Mouse (Mus musculus): ENCODE data around the gene Golph3l. TPM values are rescaled to one million over a fixed set of nuclear protein-coding genes. Genes with fewer than 3 reads are reported as not detected.

Gene Golph3l
- polyA plus RNA-seq, 1 experiment from 2014 or later = 27.6 TPM

GRCm38 (mm10) chr3:95629755-95630154 lies 41.0 kb downstream of the Golph3l start:
- Histone ChIP-seq H3K9ac (ENCODE audit: low read depth, low read length) (no peak overlapping the region), H3K9me3 (ENCODE audit: control insufficient read depth) (no peaks in the 10 kb centered on the region), H3K27me3 (replicated peaks; ENCODE audit: control insufficient read depth, insufficient read depth, low read length) (no peaks in the 10 kb centered on the region), H3K4me2 (replicated peaks; ENCODE audit: low read depth) (no peak overlapping the region), H3K27ac (ENCODE audit: low read depth, low read length) (no peak overlapping the region), H3K4me3 (ENCODE audit: low read depth, low read length) (no peak overlapping the region), H3K4me1 (replicated peaks; ENCODE audit: control insufficient read depth, insufficient read depth, low read length) (no peaks in the 10 kb centered on the region), H3K36me3 (ENCODE audit: control insufficient read depth, insufficient read depth) (peaks cover 71% of the 10 kb centered on the region)
- ATAC-seq = no peak
- WGBS = 72% methylated on average over 4 of the region's 4 CpGs
- TF ChIP-seq CTCF (IDR thresholded peaks at IDR 0.05; ENCODE audit: low read depth) = no peak

GRCm38 (mm10) chr3:95630856-95631255 lies 42.1 kb downstream of the Golph3l start:
- no peak overlapping the region for H3K9ac ChIP-seq (ENCODE audit: low read depth, low read length)
- H3K27me3 ChIP-seq (replicated peaks; ENCODE audit: control insufficient read depth, insufficient read depth, low read length) = no peaks in the 10 kb centered on the region
- no peaks in the 10 kb centered on the region for H3K9me3 ChIP-seq (ENCODE audit: control insufficient read depth)
- peaks cover 79% of the 10 kb centered on the region for H3K36me3 ChIP-seq (ENCODE audit: control insufficient read depth, insufficient read depth)
- ATAC-seq = no peak
- H3K4me1 ChIP-seq (replicated peaks; ENCODE audit: control insufficient read depth, insufficient read depth, low read length) = no peaks in the 10 kb centered on the region
- no peak for TF ChIP-seq CTCF (IDR thresholded peaks at IDR 0.05; ENCODE audit: low read depth)
- H3K4me2 ChIP-seq (replicated peaks; ENCODE audit: low read depth) = no peak overlapping the region
- WGBS = 71% methylated on average over 3 of the region's 3 CpGs
- H3K4me3 ChIP-seq (ENCODE audit: low read depth, low read length) = no peak overlapping the region
- H3K27ac ChIP-seq (ENCODE audit: low read depth, low read length) = no peak overlapping the region

- Histone ChIP-seq H3K27ac (ENCODE audit: low read depth, low read length) (no peak overlapping the region), H3K36me3 (ENCODE audit: control insufficient read depth, insufficient read depth) (peaks cover 79% of the 10 kb centered on the region)
Measured at GRCm38 (mm10) chr3:95631304-95631703, 42.6 kb downstream of the Golph3l start.

DNA sequence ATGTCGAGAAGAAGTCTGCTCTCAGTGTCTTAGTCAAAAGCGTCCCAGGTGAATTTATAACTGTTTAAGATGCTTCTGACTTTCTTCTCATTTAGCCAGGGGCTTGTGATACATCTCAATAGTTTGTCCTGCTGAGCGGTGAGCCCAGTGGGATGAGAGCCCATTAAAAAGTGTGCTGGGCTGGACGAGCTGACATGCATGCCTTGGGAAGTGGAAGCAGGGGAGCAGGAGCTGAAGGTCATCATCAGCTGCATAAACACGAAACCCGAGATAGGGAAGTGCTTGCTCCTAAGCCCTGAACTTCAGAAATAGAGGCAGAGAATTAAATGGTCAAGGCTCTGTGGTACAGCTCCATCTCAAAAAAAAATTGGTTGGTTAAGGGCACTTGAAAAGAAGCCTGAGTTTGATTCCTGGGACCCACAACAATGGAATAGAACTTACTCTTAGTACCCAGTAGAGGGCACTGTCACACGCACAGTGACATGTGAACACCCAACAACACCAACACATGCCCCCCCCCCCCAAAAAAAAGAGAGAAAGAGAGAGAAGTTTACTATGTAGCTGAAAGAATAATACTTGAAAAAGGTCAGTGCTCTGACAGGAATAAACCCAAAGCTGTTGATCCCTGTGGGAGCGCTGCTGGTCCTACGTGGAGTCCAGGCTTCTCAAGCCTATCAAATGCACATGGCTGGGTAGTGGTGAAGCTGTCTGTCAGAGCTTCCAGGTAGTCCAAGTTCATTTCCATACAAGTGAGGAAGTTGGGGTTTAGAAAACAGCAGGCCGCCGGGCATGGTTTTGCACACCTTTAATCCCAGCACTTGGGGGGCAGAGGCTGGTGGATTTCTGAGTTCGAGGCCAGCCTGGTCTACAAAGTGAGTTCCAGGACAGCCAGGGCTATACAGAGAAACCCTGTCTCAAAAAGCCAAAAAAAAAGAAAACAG lies 44.2 kb downstream of the Golph3l start:
- 68% methylated on average over 12 of the region's 12 CpGs for WGBS
- no peak; the same call in 1 of the 2 replicates for ATAC-seq
- Histone ChIP-seq H3K9ac (ENCODE audit: low read depth, low read length) (no peak overlapping the region), H3K27me3 (replicated peaks; ENCODE audit: control insufficient read depth, insufficient read depth, low read length) (no peaks in the 10 kb centered on the region), H3K4me3 (ENCODE audit: low read depth, low read length) (no peak overlapping the region), H3K4me1 (replicated peaks; ENCODE audit: control insufficient read depth, insufficient read depth, low read length) (no peaks in the 10 kb centered on the region; the same call in 1 of the 2 replicates), H3K36me3 (ENCODE audit: control insufficient read depth, insufficient read depth) (peaks cover 74% of the 10 kb centered on the region), H3K9me3 (ENCODE audit: control insufficient read depth) (no peaks in the 10 kb centered on the region), H3K4me2 (replicated peaks; ENCODE audit: low read depth) (no peak overlapping the region), H3K27ac (ENCODE audit: low read depth, low read length) (no peak overlapping the region; the same call in 1 of the 2 replicates)
- TF ChIP-seq CTCF (IDR thresholded peaks at IDR 0.05; ENCODE audit: low read depth) = peak; percentile 80

More at GRCm38 (mm10) chr3:95631304-95631703, 42.6 kb downstream of the Golph3l start:
- 68% methylated on average over 6 of the region's 6 CpGs for WGBS
- Histone ChIP-seq H3K4me3 (ENCODE audit: low read depth, low read length) (no peak overlapping the region), H3K4me1 (replicated peaks; ENCODE audit: control insufficient read depth, insufficient read depth, low read length) (no peaks in the 10 kb centered on the region; the same call in 1 of the 2 replicates), H3K9ac (ENCODE audit: low read depth, low read length) (no peak overlapping the region), H3K27me3 (replicated peaks; ENCODE audit: control insufficient read depth, insufficient read depth, low read length) (no peaks in the 10 kb centered on the region), H3K9me3 (ENCODE audit: control insufficient read depth) (no peaks in the 10 kb centered on the region), H3K4me2 (replicated peaks; ENCODE audit: low read depth) (no peak overlapping the region)
- TF ChIP-seq CTCF (IDR thresholded peaks at IDR 0.05; ENCODE audit: low read depth) = no peak
- no peak for ATAC-seq

DNA sequence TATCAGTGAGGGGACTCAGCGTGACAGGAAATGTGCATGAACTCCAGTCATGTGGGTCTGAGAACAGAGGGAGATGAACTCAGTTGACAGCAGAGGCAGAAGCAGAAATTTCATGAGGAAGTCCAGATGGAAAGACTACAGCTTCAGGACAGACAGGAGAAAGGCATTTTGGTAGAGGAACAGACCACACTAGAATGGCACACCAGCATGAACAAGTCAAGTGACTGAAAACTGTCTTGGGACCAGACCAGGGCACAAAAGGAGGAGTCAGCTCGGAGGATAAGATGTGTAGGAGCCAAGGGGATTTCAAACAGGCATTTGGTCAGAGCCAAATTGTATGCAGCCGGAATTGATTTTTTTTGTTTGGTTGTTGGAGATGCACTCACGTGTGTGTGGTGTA lies 46.9 kb downstream of the Golph3l start:
- 56% methylated on average over 4 of the region's 4 CpGs for WGBS
- TF ChIP-seq CTCF (IDR thresholded peaks at IDR 0.05; ENCODE audit: low read depth) = no peak
- Histone ChIP-seq H3K4me1 (replicated peaks; ENCODE audit: control insufficient read depth, insufficient read depth, low read length) (no peaks in the 10 kb centered on the region; the same call in 1 of the 2 replicates), H3K9me3 (ENCODE audit: control insufficient read depth) (no peaks in the 10 kb centered on the region), H3K27me3 (replicated peaks; ENCODE audit: control insufficient read depth, insufficient read depth, low read length) (no peaks in the 10 kb centered on the region), H3K4me2 (replicated peaks; ENCODE audit: low read depth) (no peak overlapping the region), H3K9ac (ENCODE audit: low read depth, low read length) (no peak overlapping the region), H3K36me3 (ENCODE audit: control insufficient read depth, insufficient read depth) (peaks cover 50% of the 10 kb centered on the region), H3K4me3 (ENCODE audit: low read depth, low read length) (no peak overlapping the region), H3K27ac (ENCODE audit: low read depth, low read length) (0 out of 2 replicates have a peak overlapping the region, but pooled peaks have one; percentile 0)
- ATAC-seq = no peak

- Histone ChIP-seq H3K4me3 (ENCODE audit: low read depth, low read length) (no peak overlapping the region), H3K4me2 (replicated peaks; ENCODE audit: low read depth) (no peak overlapping the region), H3K36me3 (ENCODE audit: control insufficient read depth, insufficient read depth) (peaks cover 46% of the 10 kb centered on the region), H3K9ac (ENCODE audit: low read depth, low read length) (no peak overlapping the region), H3K27ac (ENCODE audit: low read depth, low read length) (no peak overlapping the region), H3K4me1 (replicated peaks; ENCODE audit: control insufficient read depth, insufficient read depth, low read length) (no peaks in the 10 kb centered on the region; the same call in 1 of the 2 replicates), H3K9me3 (ENCODE audit: control insufficient read depth) (no peaks in the 10 kb centered on the region), H3K27me3 (replicated peaks; ENCODE audit: control insufficient read depth, insufficient read depth, low read length) (no peaks in the 10 kb centered on the region)
- TF ChIP-seq CTCF (IDR thresholded peaks at IDR 0.05; ENCODE audit: low read depth) = no peak
- 44% methylated on average over 4 of the region's 4 CpGs for WGBS
- ATAC-seq = no peak
Measured at GRCm38 (mm10) chr3:95636072-95636471, 47.3 kb downstream of the Golph3l start.

Measured in intestine, postnatal 0 days (tissue).